Mouse (Mus musculus) intestine, embryonic 14.5 days (tissue): ENCODE data around the gene Slc10a7. TPM values are rescaled to one million over a fixed set of nuclear protein-coding genes. Genes with fewer than 3 reads are reported as not detected.

Source experiments
- ATAC-seq: fragments of 200-750 bp; cut with Nextera tagmentation; replicated peaks from 2 replicates; pipeline ENCODE4 v1.8.0; 2017; ENCODE audit warnings: low read depth, moderate number of reproducible peaks, moderate TSS enrichment, moderate library complexity; ENCODE audit not compliant: low FRiP score, low TSS enrichment
- DNase-seq: peaks from one replicate; pipeline ENCODE4 v3.0.0-alpha.2; 2018; ENCODE audit warnings: low spot score
- H3K27ac ChIP-seq: fragments of 300-500 bp; sonication (generic); 2 replicates; pipeline ENCODE4 v1.5.1; 2014; ENCODE audit warnings: low read depth, mild to moderate bottlenecking, control low read depth
- H3K27me3 ChIP-seq: fragments of 300-500 bp; sonication (generic); replicated peaks from 2 replicates; pipeline ENCODE4 v1.6.1; 2014; ENCODE audit warnings: low read length, control low read depth; ENCODE audit not compliant: control insufficient read depth, insufficient read depth
- H3K36me3 ChIP-seq: fragments of 300-500 bp; sonication (generic); 2 replicates; pipeline ENCODE4 v1.6.1; 2014; ENCODE audit warnings: low read length, control low read depth; ENCODE audit not compliant: control insufficient read depth, insufficient read depth
- H3K4me1 ChIP-seq: fragments of 300-500 bp; sonication (generic); replicated peaks from 2 replicates; pipeline ENCODE4 v1.6.1; 2014; ENCODE audit warnings: low read length, control low read depth, mixed read lengths; ENCODE audit not compliant: control insufficient read depth, insufficient read depth
- H3K4me2 ChIP-seq: fragments of 300-500 bp; sonication (generic); 2 replicates; pipeline ENCODE4 v1.6.1; 2014; ENCODE audit warnings: low read length
- H3K4me3 ChIP-seq: fragments of 300-500 bp; sonication (generic); 2 replicates; pipeline ENCODE4 v1.5.1; 2014; ENCODE audit warnings: low read depth, low read length, control low read depth, mixed read lengths
- H3K9ac ChIP-seq: fragments of 300-500 bp; sonication (generic); 2 replicates; pipeline ENCODE4 v1.6.1; 2014; ENCODE audit warnings: mild to moderate bottlenecking, low read length
- H3K9me3 ChIP-seq: fragments of 300-500 bp; sonication (generic); 2 replicates; pipeline ENCODE4 v1.6.1; 2016; ENCODE audit warnings: low read length, control low read depth; ENCODE audit not compliant: control insufficient read depth
- WGBS: fragments of 180-500 bp; shearing (Covaris S2); extraction: QIAGEN DNeasy Blood & Tissue Kit; methylation state at CpG from one replicate; pipeline ENCODE4 v1.1.7; 2014; 5-methylcytosine and 5-hydroxymethylcytosine counted together
- polyA plus RNA-seq: library from polyadenylated mRNA; unstranded; fragments of >200 nt; fragmentation: Nextera tagmentation; extraction: Ambion mirVana; gene quantifications from 2 replicates; pipeline ENCODE4 v1.2.1, GENCODE M21; 2014

Gene Slc10a7
- polyA plus RNA-seq, 1 experiment from 2014 or later, result 11.1 TPM

DNA sequence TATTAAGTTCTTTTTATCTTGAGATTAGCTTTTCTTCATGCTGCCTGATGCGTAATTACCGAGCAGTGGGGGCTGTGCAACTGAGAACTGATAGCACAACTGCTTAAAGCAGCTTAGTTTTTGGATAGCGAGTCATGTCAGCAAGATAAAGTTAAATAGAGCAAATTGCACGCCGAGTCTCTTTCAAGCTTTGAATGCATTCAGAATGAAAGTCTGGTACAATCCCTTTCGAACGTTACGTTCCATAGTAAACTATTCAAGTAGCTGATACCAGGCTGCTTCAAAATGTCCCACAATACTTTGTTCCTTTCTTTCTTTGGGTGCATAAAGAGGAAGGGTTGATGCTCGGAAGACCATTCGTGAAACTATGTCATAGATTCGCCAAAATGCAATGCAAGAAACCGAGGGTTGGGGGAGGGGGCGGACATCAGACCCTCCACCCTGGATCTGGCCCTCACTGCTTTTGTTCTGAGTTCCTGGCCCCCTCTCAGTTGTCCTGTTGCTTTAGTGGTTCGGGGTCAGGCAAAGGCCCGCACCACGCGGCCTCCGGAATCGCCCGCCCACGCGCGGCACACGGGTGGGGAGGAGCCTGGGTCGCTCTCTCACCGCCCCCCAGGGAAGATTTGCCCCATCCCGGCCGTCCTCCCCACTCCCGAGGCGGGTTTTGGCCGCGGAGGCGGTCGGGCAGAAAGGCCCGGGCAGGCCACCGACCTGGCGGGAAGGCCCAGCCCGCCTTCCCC, 997 bp upstream of the Slc10a7 start:
- H3K27ac ChIP-seq, result peak overlapping the region; percentile 94
- DNase-seq, result peak; percentile 83
- H3K9me3 ChIP-seq, result no peaks in the 10 kb centered on the region
- ATAC-seq, result peak; percentile 40
- peaks cover 23% of the 10 kb centered on the region for H3K36me3 ChIP-seq
- no peaks in the 10 kb centered on the region for H3K27me3 ChIP-seq
- H3K4me1 ChIP-seq, result peaks cover 6% of the 10 kb centered on the region; the same call in 1 of the 2 replicates
- peak overlapping the region; percentile 64 for H3K4me3 ChIP-seq
- H3K9ac ChIP-seq, result peak overlapping the region; percentile 99
- peak overlapping the region; percentile 68 for H3K4me2 ChIP-seq
- WGBS, result under 1% methylated on average over 37 of the region's 38 CpGs

DNA sequence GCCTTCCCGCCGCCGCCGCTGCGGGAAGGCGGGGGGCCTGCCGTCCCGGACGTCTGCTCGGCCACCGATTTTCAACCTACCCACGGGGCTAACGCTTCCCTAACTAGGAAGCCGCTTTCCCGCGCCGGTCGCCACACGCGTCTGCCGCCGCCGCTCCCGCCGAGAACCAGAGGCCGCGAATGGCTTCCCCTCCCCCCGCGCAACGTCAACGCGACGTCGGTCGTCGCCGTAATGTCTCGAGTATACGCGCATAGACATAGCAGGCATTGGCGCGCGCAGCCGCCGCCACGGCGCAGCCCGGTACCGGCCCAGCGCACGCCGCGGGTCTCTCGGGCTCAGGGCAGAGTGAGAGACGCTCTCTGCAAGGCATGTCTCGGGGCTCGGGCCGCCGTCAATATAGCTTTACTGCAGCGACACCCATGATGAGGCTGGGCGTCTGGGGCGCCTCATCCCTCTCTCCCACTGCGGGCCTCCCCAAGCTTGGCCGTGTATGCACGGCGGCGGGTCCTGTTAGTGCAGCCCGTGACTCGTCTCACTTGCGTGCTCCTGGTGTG, 350 bp upstream of the Slc10a7 start, which contains the start of gene Rbmxl1:
Gene Rbmxl1, minus strand, starts transcription at position 180 of the 554 bp plus-strand sequence.
- WGBS, result under 1% methylated on average over 68 of the region's 70 CpGs
- H3K4me1 ChIP-seq, result peaks cover 6% of the 10 kb centered on the region; the same call in 1 of the 2 replicates
- no peaks in the 10 kb centered on the region for H3K27me3 ChIP-seq
- H3K36me3 ChIP-seq, result peaks cover 18% of the 10 kb centered on the region
- H3K4me2 ChIP-seq, result peak within 1 kb of the TSS; percentile 68
- H3K27ac ChIP-seq, result peak within 1 kb of the TSS; percentile 94
- H3K9me3 ChIP-seq, result no peaks in the 10 kb centered on the region
- ATAC-seq, result peak; percentile 92
- H3K4me3 ChIP-seq, result peak within 1 kb of the TSS; percentile 64
- H3K9ac ChIP-seq, result peak within 1 kb of the TSS; percentile 99
- peak; percentile 99 for DNase-seq

GRCm38 (mm10) chr8:78510094-78510493, 948 bp downstream of the Slc10a7 start:
- H3K4me2 ChIP-seq, result peak overlapping the region; percentile 68
- H3K36me3 ChIP-seq, result peaks cover 7% of the 10 kb centered on the region
- ATAC-seq (0 out of 2 replicates have a peak, but pooled peaks have one; percentile 26), DNase-seq (peak; percentile 54)
- 0% methylated on average over 11 of the region's 11 CpGs for WGBS
- peak overlapping the region; percentile 94; the same call in 1 of the 2 replicates for H3K27ac ChIP-seq
- no peaks in the 10 kb centered on the region for H3K27me3 ChIP-seq
- H3K4me1 ChIP-seq, result peaks cover 6% of the 10 kb centered on the region; the same call in 1 of the 2 replicates
- peak overlapping the region; percentile 64 for H3K4me3 ChIP-seq
- H3K9me3 ChIP-seq, result no peaks in the 10 kb centered on the region
- peak overlapping the region; percentile 99 for H3K9ac ChIP-seq

GRCm38 (mm10) chr8:78510926-78511325, 1.8 kb downstream of the Slc10a7 start:
- ATAC-seq (no peak), DNase-seq (no peak)
- Histone ChIP-seq H3K27ac (no peak overlapping the region), H3K4me3 (no peak overlapping the region), H3K9ac (no peak overlapping the region), H3K4me2 (peak overlapping the region; percentile 68; the same call in 1 of the 2 replicates), H3K9me3 (no peaks in the 10 kb centered on the region), H3K4me1 (peaks cover 6% of the 10 kb centered on the region; the same call in 1 of the 2 replicates), H3K36me3 (peaks cover 12% of the 10 kb centered on the region), H3K27me3 (no peaks in the 10 kb centered on the region)
- 62% methylated on average over 3 of the region's 3 CpGs for WGBS

DNA sequence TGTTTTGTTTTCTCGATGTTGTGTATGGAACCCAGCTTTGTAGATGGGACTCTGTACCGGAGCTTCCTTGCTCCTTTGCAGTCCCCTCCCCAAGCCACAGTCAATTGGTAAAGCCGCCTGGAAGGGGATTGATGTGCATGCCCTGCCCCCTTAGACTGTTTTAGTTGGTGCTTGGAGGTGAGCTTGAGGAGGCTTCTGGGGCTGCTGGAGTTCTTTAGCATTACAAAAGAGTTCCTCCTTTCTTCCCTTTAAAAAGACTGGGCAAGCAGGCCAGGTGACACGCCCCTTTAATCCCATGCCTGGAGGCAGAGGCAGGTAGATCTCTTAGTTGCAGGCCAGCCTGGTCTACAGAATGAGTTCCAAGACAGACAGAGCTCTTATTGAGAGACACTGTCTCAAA, 4.0 kb downstream of the Slc10a7 start:
- ATAC-seq, result no peak

DNA sequence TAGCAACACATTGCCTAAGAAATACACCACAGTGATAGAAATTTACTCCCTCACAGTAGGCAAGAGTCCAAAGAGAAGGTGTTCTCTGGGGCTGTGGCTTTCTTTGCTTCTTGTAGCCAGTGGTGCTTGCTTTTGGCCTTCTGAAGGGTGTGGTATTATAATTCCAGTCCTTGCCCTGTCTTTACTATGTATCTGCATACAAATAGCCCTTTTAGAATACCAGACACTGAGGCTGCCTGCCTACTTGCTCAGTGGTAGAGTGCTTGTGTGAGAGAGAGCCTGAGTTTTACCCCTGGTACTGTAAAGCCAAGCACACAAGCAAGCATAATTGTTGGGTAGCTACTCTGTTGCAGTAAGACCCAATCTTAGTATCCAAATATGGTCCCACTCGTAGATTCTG, 5.6 kb downstream of the Slc10a7 start:
- H3K36me3 ChIP-seq, result peaks cover 27% of the 10 kb centered on the region
- no peaks in the 10 kb centered on the region for H3K27me3 ChIP-seq

More for the DNA sequence above, 4.0 kb downstream of the Slc10a7 start:
- Histone ChIP-seq H3K4me3 (no peak overlapping the region), H3K36me3 (peaks cover 25% of the 10 kb centered on the region), H3K9me3 (no peaks in the 10 kb centered on the region), H3K27ac (no peak overlapping the region), H3K4me1 (0 out of 2 replicates have a peak, but pooled peaks cover 2% of the 10 kb centered on the region), H3K27me3 (no peaks in the 10 kb centered on the region), H3K9ac (no peak overlapping the region), H3K4me2 (no peak overlapping the region)
- no peak for DNase-seq
- 87% methylated on average over 4 of the region's 4 CpGs for WGBS

GRCm38 (mm10) chr8:78515132-78515531, 6.0 kb downstream of the Slc10a7 start:
- H3K9me3 ChIP-seq, result no peaks in the 10 kb centered on the region
- DNase-seq, result no peak
- no peaks in the 10 kb centered on the region for H3K27me3 ChIP-seq
- no peak overlapping the region for H3K27ac ChIP-seq
- H3K9ac ChIP-seq, result no peak overlapping the region
- ATAC-seq, result no peak
- H3K4me3 ChIP-seq, result no peak overlapping the region
- WGBS, result 88% methylated on average over 3 of the region's 3 CpGs
- no peak overlapping the region for H3K4me2 ChIP-seq
- 0 out of 2 replicates have a peak, but pooled peaks cover 2% of the 10 kb centered on the region for H3K4me1 ChIP-seq
- peaks cover 27% of the 10 kb centered on the region for H3K36me3 ChIP-seq

More for the DNA sequence above, 5.6 kb downstream of the Slc10a7 start:
- Histone ChIP-seq H3K9me3 (no peaks in the 10 kb centered on the region), H3K27ac (no peak overlapping the region), H3K9ac (no peak overlapping the region), H3K4me2 (no peak overlapping the region), H3K4me3 (no peak overlapping the region), H3K4me1 (0 out of 2 replicates have a peak, but pooled peaks cover 2% of the 10 kb centered on the region)
- ATAC-seq (no peak), DNase-seq (no peak)
- 87% methylated on average over 1 of the region's 1 CpGs for WGBS

DNA sequence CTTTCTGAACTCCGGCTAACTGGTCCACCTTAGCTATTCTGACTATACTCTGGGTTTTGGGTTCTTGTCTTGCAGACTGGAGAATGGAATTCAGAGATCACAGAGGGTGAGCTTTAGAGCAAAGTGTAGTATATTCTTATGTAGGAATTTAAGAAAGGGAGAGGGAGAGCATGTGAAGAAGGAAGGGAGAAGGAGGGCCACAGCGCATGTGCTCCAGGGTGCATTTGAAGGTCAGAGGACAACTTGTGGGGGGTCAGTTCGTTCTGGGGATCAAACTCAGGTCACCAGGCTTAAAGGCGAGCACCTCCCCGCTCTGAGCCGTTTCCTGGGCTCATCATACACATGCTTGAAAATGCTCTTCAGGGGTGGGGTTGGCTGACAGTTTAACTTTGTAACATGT, 24.8 kb downstream of the Slc10a7 start:
- WGBS, result 50% methylated on average over 6 of the region's 6 CpGs
- H3K4me3 ChIP-seq, result no peak overlapping the region
- H3K27me3 ChIP-seq, result no peaks in the 10 kb centered on the region
- no peak overlapping the region for H3K4me2 ChIP-seq
- no peaks in the 10 kb centered on the region for H3K9me3 ChIP-seq
- DNase-seq (no peak), ATAC-seq (no peak)
- peaks cover 13% of the 10 kb centered on the region; the same call in 1 of the 2 replicates for H3K4me1 ChIP-seq
- peak overlapping the region; percentile 55; the same call in 1 of the 2 replicates for H3K27ac ChIP-seq
- no peak overlapping the region for H3K9ac ChIP-seq
- peaks cover 17% of the 10 kb centered on the region for H3K36me3 ChIP-seq
